Mouse (Mus musculus): ENCODE measurements around the gene Dcdc2a. TPM values are rescaled to one million over a fixed set of nuclear protein-coding genes. Genes with fewer than 3 reads are reported as not detected.

Dcdc2a gene
- total RNA-seq, 2 experiments from 2014 or later = 6.7 to 9.4 TPM

- intact Hi-C loops (cut with DNase I) = no loop called here
- DNase-seq (ENCODE audit: extremely low spot score in 1 of 2, low spot score in 2 of 2) = no peak
Observed at GRCm38 (mm10) chr13:25254478-25255263, 198.9 kb downstream of the Dcdc2a start.

- intact Hi-C loops (cut with DNase I) = no loop called here
- DNase-seq (ENCODE audit: extremely low spot score in 1 of 2, low spot score in 2 of 2) = no peak
Observed at GRCm38 (mm10) chr13:25257608-25258007, 201.8 kb downstream of the Dcdc2a start.

Other genes starting within 250 kb of the Dcdc2a start
- gene Acot13, start 224.5 kb upstream of the Dcdc2a start, total RNA-seq (2021) = 10 to 100 TPM; 42.0 to 49.5 TPM
- gene Tdp2, start 224.3 kb upstream of the Dcdc2a start, total RNA-seq (2021) = 10 to 100 TPM; 21.5 to 22.4 TPM
- gene D130043K22Rik, start 210.9 kb upstream of the Dcdc2a start, total RNA-seq (2021) = 10 to 100 TPM; 30.4 to 33.3 TPM
- gene Aldh5a1, start 118.3 kb upstream of the Dcdc2a start, total RNA-seq (2021) = 10 to 100 TPM; 67.4 to 67.6 TPM
- 10 to 100 TPM in 1 of 2 experiments, 1 to 10 TPM in 1; 7.8 to 11.8 TPM for gene Gpld1, start 112.9 kb upstream of the Dcdc2a start, total RNA-seq (2021)
- gene Mrs2, start 35.6 kb upstream of the Dcdc2a start, total RNA-seq (2021) = 10 to 100 TPM; 45.9 to 46.9 TPM
- 100 to 1,000 TPM; 210 to 216 TPM for gene Nrsn1, start 214.5 kb downstream of the Dcdc2a start, total RNA-seq (2021)